Mouse (Mus musculus): ENCODE data around the gene 1110008L16Rik. TPM values are rescaled to one million over a fixed set of nuclear protein-coding genes. Genes with fewer than 3 reads are reported as not detected.
"Not testable (repeated sequence)": the region's sequence is repeated elsewhere in the genome, so short reads cannot be mapped to it uniquely, and the experiment has no call there.

1110008L16Rik gene
- polyA plus RNA-seq (2012; rRNA removed): 9.2 and 10.0 TPM in 2 replicates

DNA sequence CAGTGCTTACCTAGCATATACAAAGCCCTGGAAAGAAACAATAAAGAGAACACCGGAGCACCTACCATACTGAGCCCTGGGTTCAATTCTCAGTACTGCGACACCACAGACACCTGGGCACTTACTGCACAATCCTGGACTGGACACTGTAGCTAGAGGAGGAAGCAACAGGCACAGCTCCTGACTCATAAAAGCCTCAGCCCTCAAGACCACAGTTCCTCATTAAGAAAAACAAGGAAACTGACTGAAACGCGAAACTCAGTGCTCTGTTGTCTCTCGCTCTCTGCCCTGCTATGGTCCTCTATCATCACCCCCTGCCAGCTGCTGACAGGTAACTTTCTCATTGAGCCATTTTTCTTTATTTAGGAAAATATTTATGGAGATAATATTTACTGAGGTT is at the start of gene 1110008L16Rik:
TSS of gene 1110008L16Rik (plus strand) at position 242 of the 400 bp plus-strand sequence.
- TF ChIP-seq CTCF (IDR thresholded peaks at IDR 0.05; ENCODE audit: borderline replicate concordance, extremely low read depth, insufficient read depth, insufficient read length): no peak
- no peak for TF ChIP-seq POLR2A (IDR thresholded peaks at IDR 0.05; ENCODE audit: borderline replicate concordance, extremely low read depth, insufficient read depth, insufficient read length, poor library complexity, severe bottlenecking)
- DNase-seq (ENCODE audit: low read depth): no peak

DNA sequence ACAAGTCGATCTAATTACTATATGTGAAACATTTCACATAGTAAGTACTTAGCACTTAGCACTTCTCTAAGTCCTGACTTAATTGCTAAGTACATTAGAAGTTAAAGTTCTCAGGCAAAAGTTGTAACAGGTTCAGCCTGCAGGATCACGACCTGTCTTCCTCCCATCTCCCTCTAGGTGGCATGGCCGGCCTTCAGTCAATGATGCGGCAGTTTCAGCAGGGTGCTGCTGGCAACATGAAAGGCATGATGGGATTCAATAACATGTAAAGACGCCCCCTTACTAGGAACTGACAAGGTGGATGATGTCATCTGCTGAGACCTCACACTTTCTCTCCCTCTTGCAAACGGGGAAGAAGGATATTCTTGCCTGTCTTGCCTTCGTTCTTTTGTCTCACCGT is 37.4 kb upstream of the 1110008L16Rik start:
- not testable (repeated sequence) for DNase-seq (ENCODE audit: low read depth)

DNA sequence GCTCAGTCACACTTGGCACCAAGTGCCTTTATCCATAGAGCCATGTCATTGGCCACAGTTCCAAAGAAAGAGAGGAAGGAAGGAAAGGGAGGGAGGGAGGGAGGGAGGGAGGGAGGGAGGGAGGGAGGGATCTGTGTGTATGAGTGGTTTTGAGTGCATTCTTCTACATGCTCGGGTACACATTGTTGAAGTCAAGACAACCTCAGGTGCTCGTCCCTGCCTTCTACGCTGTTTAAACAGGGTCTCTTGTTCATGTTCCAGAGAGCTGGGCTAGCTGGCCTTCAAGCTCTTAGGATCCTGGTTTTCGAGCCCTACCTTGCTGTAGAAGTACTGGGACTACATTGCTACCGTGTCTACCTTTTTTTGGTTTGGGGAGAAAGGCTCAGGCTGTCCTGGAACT is 36.0 kb upstream of the 1110008L16Rik start:
- DNase-seq (ENCODE audit: low read depth): not testable (repeated sequence)

DNA sequence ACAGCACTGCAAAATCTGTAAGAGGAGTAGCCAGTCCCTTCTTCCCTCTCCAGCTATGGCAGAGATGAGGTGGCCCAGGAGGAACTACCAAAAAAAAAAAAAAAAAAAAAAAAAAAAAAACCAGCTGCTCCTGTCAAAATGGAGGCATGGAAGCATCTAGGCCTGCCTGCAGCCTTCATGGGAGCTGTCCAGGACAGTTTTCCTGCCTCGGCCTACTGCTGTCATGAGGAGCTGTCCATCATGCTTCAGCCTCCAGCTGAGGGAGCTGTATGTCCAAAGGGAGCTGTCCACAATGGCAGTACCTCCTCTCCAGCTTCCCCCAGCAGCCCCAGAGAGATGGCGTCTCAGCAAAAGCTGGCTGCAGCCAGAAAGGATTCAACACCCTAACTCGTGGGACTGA is 27.1 kb upstream of the 1110008L16Rik start:
- no peak for TF ChIP-seq CTCF (IDR thresholded peaks at IDR 0.05; ENCODE audit: borderline replicate concordance, extremely low read depth, insufficient read depth, insufficient read length)
- no peak for TF ChIP-seq POLR2A (IDR thresholded peaks at IDR 0.05; ENCODE audit: borderline replicate concordance, extremely low read depth, insufficient read depth, insufficient read length, poor library complexity, severe bottlenecking)
- no peak for DNase-seq (ENCODE audit: low read depth)

DNA sequence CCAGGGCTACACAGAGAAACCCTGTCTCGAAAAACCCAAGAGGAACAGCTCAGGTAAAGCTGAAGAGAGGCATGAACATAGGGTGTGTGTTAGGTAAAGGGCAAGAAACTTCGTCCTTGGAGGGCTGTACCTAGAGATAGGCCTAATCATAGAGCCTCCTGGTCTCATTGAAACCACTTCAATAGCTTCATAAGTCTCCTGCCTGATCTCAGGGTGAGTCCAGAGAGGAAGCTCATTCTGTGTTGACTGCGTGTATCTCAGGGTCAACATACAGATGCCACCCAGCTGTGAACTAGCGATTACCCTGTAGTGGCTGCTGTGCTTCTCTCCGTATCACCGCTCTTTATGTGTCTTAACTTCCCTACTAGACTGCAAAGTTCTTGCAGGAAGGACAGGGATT is 21.8 kb upstream of the 1110008L16Rik start:
- not testable (repeated sequence) for DNase-seq (ENCODE audit: low read depth)

DNA sequence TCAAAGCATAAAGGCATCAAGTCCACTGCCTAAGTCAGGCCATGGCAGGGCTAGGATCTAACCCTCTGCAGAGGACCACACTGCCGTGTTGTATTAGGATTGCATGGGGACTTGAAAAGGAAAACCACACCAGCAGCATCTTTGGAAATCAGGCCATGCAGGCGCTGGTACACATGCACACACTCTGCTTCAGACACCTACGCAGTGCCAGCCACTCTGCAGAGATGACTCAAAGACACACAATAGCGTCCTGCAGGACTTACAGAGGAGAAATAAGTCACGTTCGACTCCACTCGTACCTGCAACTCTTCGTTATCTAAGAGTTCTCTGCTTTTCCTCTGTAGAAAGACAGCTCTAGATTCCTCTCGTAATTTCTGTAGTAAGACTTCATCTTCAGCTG is 1.3 kb upstream of the 1110008L16Rik start:
- DNase-seq (ENCODE audit: low read depth): no peak
- TF ChIP-seq CTCF (IDR thresholded peaks at IDR 0.05; ENCODE audit: borderline replicate concordance, extremely low read depth, insufficient read depth, insufficient read length) (no peak), POLR2A (IDR thresholded peaks at IDR 0.05; ENCODE audit: borderline replicate concordance, extremely low read depth, insufficient read depth, insufficient read length, poor library complexity, severe bottlenecking) (no peak)

DNA sequence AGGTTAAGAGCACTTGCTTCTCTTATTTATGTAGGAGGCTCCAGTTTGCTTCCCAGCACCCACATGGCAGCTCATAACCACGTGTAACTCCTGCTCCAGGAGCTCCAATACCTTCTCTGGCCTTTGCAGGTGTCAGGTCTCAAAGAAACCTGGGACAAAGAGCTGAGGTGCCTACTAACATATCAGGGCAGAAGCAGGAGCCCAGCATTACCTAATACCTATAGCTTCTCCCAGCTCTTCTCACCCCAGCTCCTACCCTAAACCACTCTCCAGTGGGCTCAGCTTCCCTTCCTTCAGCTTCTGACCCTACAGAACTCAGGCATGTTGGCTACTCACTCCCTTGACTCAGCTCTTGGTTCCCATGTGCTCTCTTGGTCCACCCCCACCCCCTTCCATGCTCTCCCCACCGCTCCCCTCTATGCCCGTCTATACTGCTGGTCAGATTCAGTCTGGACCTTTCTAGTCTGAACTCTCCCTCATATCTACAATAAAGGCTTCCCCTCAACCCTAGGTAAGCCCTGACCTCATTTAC is 1.5 kb downstream of the 1110008L16Rik start:
- DNase-seq (ENCODE audit: low read depth): no peak
- TF ChIP-seq POLR2A (IDR thresholded peaks at IDR 0.05; ENCODE audit: borderline replicate concordance, extremely low read depth, insufficient read depth, insufficient read length, poor library complexity, severe bottlenecking) (no peak), CTCF (IDR thresholded peaks at IDR 0.05; ENCODE audit: borderline replicate concordance, extremely low read depth, insufficient read depth, insufficient read length) (no peak)

DNA sequence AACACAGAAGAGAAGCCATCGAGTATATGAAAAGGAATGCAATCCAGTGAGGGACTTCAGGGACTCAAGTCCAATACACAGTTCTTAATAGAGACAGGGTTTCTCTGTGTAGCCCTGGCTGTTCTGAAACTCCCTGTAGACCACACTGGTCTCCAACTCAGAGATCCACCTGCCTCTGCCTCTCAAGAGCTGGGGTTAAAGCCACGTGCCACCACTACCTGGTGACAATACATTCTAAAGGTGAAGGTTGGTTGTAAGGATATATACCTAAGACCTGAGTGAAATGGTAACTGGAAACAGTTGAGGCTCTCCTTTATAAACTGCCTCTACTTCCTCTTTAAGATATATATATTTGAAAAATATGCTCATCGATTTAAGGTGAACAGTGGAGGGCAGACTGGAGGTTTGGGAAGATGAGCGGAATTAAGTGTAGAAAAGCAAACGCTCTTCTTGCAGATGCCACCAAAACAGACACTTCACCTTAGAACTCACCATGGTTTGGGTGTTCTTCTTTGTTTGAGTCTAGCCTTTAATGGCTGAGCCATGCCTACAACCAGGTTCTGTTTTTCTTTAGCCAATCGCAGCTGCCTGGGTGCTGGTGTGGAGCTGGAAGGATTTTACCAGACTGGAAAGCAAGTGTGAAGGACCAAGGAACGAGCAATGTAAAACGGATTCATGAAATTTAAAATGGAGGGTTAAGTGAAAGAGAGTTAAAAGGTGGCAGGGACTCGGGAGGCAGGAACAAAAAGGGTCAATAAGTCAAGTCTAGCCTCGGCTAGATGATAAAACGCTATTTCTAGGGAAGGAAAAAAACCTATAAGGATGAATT is 2.3 kb downstream of the 1110008L16Rik start:
- peak; percentile 44 for DNase-seq (ENCODE audit: low read depth)

DNA sequence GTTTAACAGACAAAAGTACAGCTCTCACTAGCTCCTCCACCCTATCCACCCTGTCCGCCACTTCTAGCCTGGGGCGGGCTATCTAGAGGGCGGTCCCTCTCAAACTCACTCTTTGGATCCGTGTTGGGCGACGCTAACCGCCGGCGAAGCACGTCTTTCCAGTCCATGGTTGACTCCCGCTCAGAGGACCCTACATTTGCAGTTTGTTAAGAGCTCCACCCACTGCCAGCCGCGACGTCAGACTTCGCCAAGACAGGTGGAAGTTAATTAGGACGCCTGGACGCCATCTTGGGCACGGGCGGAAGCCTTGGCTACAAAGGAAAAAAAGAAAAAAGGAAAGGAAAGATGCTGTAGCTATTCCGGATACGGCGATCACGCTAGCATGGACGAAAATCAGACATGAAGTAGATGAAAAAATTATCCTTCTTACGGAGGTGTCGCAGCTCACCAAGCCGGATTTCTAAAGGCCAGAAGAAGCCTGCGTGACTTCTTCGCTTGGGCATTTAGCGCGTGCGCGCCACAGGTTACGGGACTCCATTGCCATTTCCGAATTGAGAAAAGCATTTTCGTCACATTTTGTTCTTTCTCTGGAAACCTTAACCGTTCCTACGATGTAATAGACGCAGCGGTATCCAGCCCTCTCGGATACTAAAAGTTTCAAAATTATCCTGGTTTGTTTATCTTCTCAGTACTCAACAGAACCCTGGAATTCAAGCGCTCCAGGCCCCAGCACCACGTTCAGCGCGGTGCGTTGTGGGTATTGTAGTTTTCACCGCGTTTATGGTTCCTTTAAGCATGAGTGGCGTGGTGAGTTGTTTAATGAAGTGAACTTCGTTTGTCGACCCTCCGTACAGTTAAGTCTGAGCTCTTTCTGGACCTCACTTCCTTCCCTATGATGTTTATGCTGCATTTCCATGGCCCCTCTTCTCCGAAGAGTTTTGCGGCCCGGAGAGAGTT is 3.4 kb downstream of the 1110008L16Rik start, which contains the start of gene Ppp2r3c:
TSS of gene Ppp2r3c (minus strand) at position 514 of the 957 bp plus-strand sequence.
- TF ChIP-seq CTCF (IDR thresholded peaks at IDR 0.05; ENCODE audit: borderline replicate concordance, extremely low read depth, insufficient read depth, insufficient read length): no peak
- TF ChIP-seq POLR2A (IDR thresholded peaks at IDR 0.05; ENCODE audit: borderline replicate concordance, extremely low read depth, insufficient read depth, insufficient read length, poor library complexity, severe bottlenecking): peak; percentile 53; the same call in 1 of the 2 replicates

More for the DNA sequence above, 2.3 kb downstream of the 1110008L16Rik start:
- no peak for TF ChIP-seq CTCF (IDR thresholded peaks at IDR 0.05; ENCODE audit: borderline replicate concordance, extremely low read depth, insufficient read depth, insufficient read length)
- TF ChIP-seq POLR2A (IDR thresholded peaks at IDR 0.05; ENCODE audit: borderline replicate concordance, extremely low read depth, insufficient read depth, insufficient read length, poor library complexity, severe bottlenecking): no peak

DNA sequence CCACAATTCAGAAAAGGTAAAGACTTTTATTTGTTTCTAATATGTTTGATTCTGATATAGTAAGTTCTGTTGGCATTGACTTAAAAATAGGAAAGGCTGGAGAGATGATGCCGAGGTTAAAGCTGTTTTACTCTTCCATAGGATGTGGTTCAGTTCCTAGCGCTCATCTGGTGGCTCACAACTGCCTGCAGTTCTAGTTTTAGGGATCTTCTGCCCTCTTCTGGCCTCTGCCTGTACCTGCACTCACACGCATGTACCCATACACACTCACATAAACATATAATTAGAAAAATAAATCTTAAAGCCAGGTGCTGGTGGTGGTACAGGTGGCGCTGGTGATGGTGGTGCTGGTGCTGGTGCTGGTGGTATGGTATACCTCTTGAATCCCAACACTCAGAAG is 7.0 kb downstream of the 1110008L16Rik start:
- no peak for DNase-seq (ENCODE audit: low read depth)
- no peak for TF ChIP-seq CTCF (IDR thresholded peaks at IDR 0.05; ENCODE audit: borderline replicate concordance, extremely low read depth, insufficient read depth, insufficient read length)
- no peak for TF ChIP-seq POLR2A (IDR thresholded peaks at IDR 0.05; ENCODE audit: borderline replicate concordance, extremely low read depth, insufficient read depth, insufficient read length, poor library complexity, severe bottlenecking)

More for the DNA sequence above, 3.4 kb downstream of the 1110008L16Rik start, which contains the start of gene Ppp2r3c:
- DNase-seq (ENCODE audit: low read depth): peak; percentile 99

DNA sequence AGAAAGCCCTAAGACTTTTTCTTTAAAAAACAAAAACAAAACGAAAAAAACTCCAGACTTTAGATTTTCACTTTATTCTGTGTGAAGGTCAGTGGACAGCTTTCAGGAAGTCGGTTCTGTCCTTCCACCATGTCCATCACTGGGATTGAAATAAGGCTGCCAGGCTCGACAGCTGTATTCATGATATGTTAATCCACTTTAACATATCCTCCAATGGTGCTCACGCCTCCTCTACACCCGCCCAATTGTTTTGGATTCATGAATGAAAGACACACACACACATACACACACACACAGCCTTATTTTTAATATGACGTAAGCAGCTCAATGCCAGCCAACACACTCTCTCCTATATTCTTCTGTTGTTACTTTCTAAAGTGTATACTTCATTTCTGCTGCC is 8.2 kb downstream of the 1110008L16Rik start:
- peak; percentile 59 for DNase-seq (ENCODE audit: low read depth)
- TF ChIP-seq CTCF (IDR thresholded peaks at IDR 0.05; ENCODE audit: borderline replicate concordance, extremely low read depth, insufficient read depth, insufficient read length) (no peak), POLR2A (IDR thresholded peaks at IDR 0.05; ENCODE audit: borderline replicate concordance, extremely low read depth, insufficient read depth, insufficient read length, poor library complexity, severe bottlenecking) (no peak)

All from brain, embryonic 14.5 days (tissue).